Mouse (Mus musculus): ENCODE measurements around the gene Igsf11. TPM values are rescaled to one million over a fixed set of nuclear protein-coding genes. Genes with fewer than 3 reads are reported as not detected.

Gene Igsf11
- polyA plus RNA-seq, 2 experiments = 0.03 to 0.16 TPM

DNA sequence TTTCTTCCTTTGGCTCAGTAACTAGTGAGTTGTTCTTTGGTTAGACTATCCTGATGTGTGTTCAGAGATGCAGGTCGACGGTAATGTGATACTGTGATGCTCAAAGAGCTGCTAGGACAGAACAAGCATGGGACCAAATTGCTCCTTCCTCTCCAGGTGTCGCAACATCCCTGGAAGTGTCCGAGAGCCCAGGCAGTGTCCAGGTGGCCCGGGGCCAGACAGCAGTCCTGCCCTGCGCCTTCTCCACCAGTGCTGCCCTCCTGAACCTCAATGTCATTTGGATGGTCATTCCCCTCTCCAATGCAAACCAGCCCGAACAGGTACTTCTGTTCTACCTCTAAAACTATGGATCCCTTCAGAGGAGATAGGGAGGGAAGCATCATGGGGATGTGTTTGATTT is 114.5 kb downstream of the Igsf11 start:
- 73% methylated on average over 7 of the region's 7 CpGs for WGBS (ENCODE audit: insufficient replicate concordance)
- Histone ChIP-seq H3K36me3 (replicated peaks; ENCODE audit: control insufficient read depth, insufficient read depth, low read depth) (no peaks in the 10 kb centered on the region), H3K9ac (replicated peaks) (no peak overlapping the region), H3K9me3 (ENCODE audit: control insufficient read depth, low read length) (no peaks in the 10 kb centered on the region), H3K4me1 (replicated peaks; ENCODE audit: control insufficient read depth in 2 of 2, insufficient read depth in 2 of 2, low read length in 1 of 2) (no peaks in the 10 kb centered on the region), H3K4me3 (ENCODE audit: insufficient read depth in 1 of 2, low read depth in 2 of 2, low read length in 2 of 2) (no peak overlapping the region), H3K27ac (no peak overlapping the region), H3K4me2 (ENCODE audit: low read depth) (no peak overlapping the region), H3K27me3 (ENCODE audit: control insufficient read depth, insufficient read depth, low read length) (no peaks in the 10 kb centered on the region)
- TF ChIP-seq EP300 (IDR thresholded peaks at IDR 0.05; ENCODE audit: low read depth) (no peak), CTCF (IDR thresholded peaks at IDR 0.05; ENCODE audit: low read depth) (no peak)
- no peak for ATAC-seq (ENCODE audit: insufficient read depth)
- DNase-seq (ENCODE audit: low read depth in 3 of 3, low spot score in 3 of 3) = no peak

DNA sequence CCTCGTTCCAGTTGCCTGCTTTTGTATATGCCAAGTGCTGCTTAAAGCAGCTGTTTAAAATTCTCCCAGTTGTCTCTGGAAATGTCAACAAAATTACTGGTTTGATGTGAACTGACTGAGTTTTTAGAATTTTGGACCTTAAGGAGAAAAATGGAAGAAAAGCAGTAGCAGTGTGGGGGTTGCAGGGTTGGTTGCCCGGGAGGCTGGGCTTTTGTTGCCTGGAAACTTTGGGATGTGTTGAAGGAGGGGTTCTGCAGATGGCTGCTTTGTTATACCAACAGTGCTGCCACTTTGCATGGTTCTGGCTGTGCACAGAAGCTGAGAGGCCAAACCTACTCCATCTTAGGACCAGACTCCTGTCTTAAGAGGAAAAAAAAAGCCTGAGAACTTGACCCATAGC is 127.0 kb downstream of the Igsf11 start:
- Histone ChIP-seq H3K4me2 (ENCODE audit: low read depth) (no peak overlapping the region), H3K9ac (replicated peaks) (no peak overlapping the region), H3K4me1 (replicated peaks; ENCODE audit: control insufficient read depth in 2 of 2, insufficient read depth in 2 of 2, low read length in 1 of 2) (no peaks in the 10 kb centered on the region), H3K27me3 (ENCODE audit: control insufficient read depth, insufficient read depth, low read length) (no peaks in the 10 kb centered on the region), H3K27ac (no peak overlapping the region), H3K4me3 (ENCODE audit: insufficient read depth in 1 of 2, low read depth in 2 of 2, low read length in 2 of 2) (no peak overlapping the region), H3K36me3 (replicated peaks; ENCODE audit: control insufficient read depth, insufficient read depth, low read depth) (no peaks in the 10 kb centered on the region), H3K9me3 (ENCODE audit: control insufficient read depth, low read length) (no peaks in the 10 kb centered on the region)
- no peak for ATAC-seq (ENCODE audit: insufficient read depth)
- no peak for DNase-seq (ENCODE audit: low read depth in 3 of 3, low spot score in 3 of 3)
- TF ChIP-seq EP300 (IDR thresholded peaks at IDR 0.05; ENCODE audit: low read depth) (no peak), CTCF (IDR thresholded peaks at IDR 0.05; ENCODE audit: low read depth) (no peak)
- WGBS (ENCODE audit: insufficient replicate concordance) = 54% methylated on average over 2 of the region's 2 CpGs

DNA sequence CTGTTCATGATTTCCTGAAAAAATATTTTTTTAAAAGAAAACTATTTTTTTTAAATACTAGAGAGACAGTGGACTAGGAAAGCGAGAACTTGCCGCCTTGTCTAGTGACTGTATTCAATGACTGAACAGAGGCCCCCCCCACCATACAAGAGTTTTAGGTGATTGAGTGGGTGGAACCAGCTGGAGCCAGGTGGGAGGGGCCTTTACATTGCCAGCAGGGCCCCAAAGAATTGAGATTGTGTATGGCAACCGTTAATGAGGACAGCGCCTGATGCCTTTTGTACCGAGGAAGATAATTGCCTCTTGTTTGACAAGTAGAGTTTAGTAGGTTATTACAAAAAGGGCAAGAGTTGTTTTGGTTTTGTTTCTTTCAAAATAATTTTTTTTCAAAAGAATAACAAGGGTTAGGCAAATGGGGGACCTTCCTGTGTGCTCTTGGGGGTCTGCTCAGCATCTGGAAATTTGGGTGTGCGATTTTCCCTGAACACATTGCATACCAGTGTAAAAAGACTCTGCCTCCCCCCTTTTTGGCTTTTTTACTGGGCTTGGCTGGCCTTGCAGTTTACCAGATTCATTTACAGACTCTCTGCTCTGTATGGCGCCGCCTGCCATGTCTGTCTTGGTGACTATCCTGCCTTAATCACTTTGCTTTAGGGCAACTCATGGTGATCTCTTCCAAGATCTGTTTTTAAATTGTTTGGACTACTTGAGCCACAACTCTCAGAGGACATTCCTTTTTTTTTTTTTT is 133.7 kb downstream of the Igsf11 start:
- Histone ChIP-seq H3K4me2 (ENCODE audit: low read depth) (no peak overlapping the region), H3K9ac (replicated peaks) (no peak overlapping the region), H3K4me1 (replicated peaks; ENCODE audit: control insufficient read depth in 2 of 2, insufficient read depth in 2 of 2, low read length in 1 of 2) (no peaks in the 10 kb centered on the region), H3K9me3 (ENCODE audit: control insufficient read depth, low read length) (no peaks in the 10 kb centered on the region), H3K36me3 (replicated peaks; ENCODE audit: control insufficient read depth, insufficient read depth, low read depth) (no peaks in the 10 kb centered on the region), H3K27me3 (ENCODE audit: control insufficient read depth, insufficient read depth, low read length) (no peaks in the 10 kb centered on the region), H3K4me3 (ENCODE audit: insufficient read depth in 1 of 2, low read depth in 2 of 2, low read length in 2 of 2) (no peak overlapping the region), H3K27ac (no peak overlapping the region)
- no peak for DNase-seq (ENCODE audit: low read depth in 3 of 3, low spot score in 3 of 3)
- TF ChIP-seq EP300 (IDR thresholded peaks at IDR 0.05; ENCODE audit: low read depth) (no peak), CTCF (IDR thresholded peaks at IDR 0.05; ENCODE audit: low read depth) (no peak)
- WGBS (ENCODE audit: insufficient replicate concordance) = 69% methylated on average over 8 of the region's 8 CpGs
- no peak for ATAC-seq (ENCODE audit: insufficient read depth)

DNA sequence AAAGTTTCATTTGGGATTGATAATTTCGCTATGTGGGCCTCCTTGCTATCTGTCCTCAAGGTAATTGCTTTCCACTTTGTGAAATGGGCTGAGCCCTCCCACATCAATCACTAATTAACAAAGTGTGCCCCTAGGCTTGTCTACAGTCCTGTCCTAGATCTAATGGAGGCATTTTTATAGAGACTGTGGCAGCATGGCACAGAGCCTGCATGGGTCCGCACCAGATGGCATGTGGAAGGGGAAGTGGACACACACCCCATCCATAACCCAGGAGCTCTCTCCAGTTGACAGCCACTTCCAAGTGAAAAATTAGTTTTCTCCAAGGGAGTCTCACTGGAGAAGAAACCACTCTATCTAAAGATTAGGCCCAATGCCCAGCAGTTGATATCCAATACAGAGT is 138.9 kb downstream of the Igsf11 start:
- WGBS (ENCODE audit: insufficient replicate concordance) = 53% methylated on average over 2 of the region's 2 CpGs
- no peak for ATAC-seq (ENCODE audit: insufficient read depth)
- H3K4me3 ChIP-seq (ENCODE audit: insufficient read depth in 1 of 2, low read depth in 2 of 2, low read length in 2 of 2) = no peak overlapping the region
- H3K4me1 ChIP-seq (replicated peaks; ENCODE audit: control insufficient read depth in 2 of 2, insufficient read depth in 2 of 2, low read length in 1 of 2) = no peaks in the 10 kb centered on the region
- H3K27ac ChIP-seq = no peak overlapping the region
- no peak overlapping the region for H3K4me2 ChIP-seq (ENCODE audit: low read depth)
- H3K9ac ChIP-seq (replicated peaks) = no peak overlapping the region
- no peaks in the 10 kb centered on the region for H3K9me3 ChIP-seq (ENCODE audit: control insufficient read depth, low read length)
- no peak for DNase-seq (ENCODE audit: low read depth in 3 of 3, low spot score in 3 of 3)
- no peaks in the 10 kb centered on the region for H3K36me3 ChIP-seq (replicated peaks; ENCODE audit: control insufficient read depth, insufficient read depth, low read depth)
- TF ChIP-seq EP300 (IDR thresholded peaks at IDR 0.05; ENCODE audit: low read depth) = no peak
- TF ChIP-seq CTCF (IDR thresholded peaks at IDR 0.05; ENCODE audit: low read depth) = no peak
- H3K27me3 ChIP-seq (ENCODE audit: control insufficient read depth, insufficient read depth, low read length) = no peaks in the 10 kb centered on the region

DNA sequence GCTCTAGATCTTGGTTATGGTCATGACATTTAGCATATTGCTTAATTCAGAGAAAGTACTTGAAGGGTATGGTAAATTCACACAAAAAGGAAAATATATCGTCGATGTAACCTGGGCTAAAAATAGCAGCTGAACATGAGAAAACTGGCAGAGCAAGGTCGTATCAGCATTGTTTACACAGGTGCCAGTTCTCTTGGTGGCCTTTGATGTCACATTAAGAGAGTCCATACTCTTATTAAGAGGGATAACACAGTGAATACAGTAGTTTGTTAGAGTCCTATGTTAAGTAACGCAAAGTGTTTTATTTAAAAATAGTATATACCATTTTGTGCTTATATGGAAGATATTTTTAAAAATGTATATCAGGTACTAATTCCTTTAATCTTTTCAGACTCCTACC is 144.8 kb downstream of the Igsf11 start:
- TF ChIP-seq CTCF (IDR thresholded peaks at IDR 0.05; ENCODE audit: low read depth) = no peak
- no peak for TF ChIP-seq EP300 (IDR thresholded peaks at IDR 0.05; ENCODE audit: low read depth)
- H3K4me3 ChIP-seq (ENCODE audit: insufficient read depth in 1 of 2, low read depth in 2 of 2, low read length in 2 of 2) = no peak overlapping the region
- H3K9me3 ChIP-seq (ENCODE audit: control insufficient read depth, low read length) = no peaks in the 10 kb centered on the region
- no peaks in the 10 kb centered on the region for H3K36me3 ChIP-seq (replicated peaks; ENCODE audit: control insufficient read depth, insufficient read depth, low read depth)
- H3K9ac ChIP-seq (replicated peaks) = no peak overlapping the region
- no peaks in the 10 kb centered on the region for H3K27me3 ChIP-seq (ENCODE audit: control insufficient read depth, insufficient read depth, low read length)
- DNase-seq (ENCODE audit: low read depth in 3 of 3, low spot score in 3 of 3) (no peak), ATAC-seq (ENCODE audit: insufficient read depth) (no peak)
- H3K4me2 ChIP-seq (ENCODE audit: low read depth) = no peak overlapping the region
- WGBS (ENCODE audit: insufficient replicate concordance) = 49% methylated on average over 4 of the region's 4 CpGs
- no peak overlapping the region for H3K27ac ChIP-seq
- H3K4me1 ChIP-seq (replicated peaks; ENCODE audit: control insufficient read depth in 2 of 2, insufficient read depth in 2 of 2, low read length in 1 of 2) = no peaks in the 10 kb centered on the region

Measured in liver, embryonic 14.5 days (tissue).